Comparison of ENCODE assay signal across 8 mouse cellular contexts in the genomic region with DNA sequence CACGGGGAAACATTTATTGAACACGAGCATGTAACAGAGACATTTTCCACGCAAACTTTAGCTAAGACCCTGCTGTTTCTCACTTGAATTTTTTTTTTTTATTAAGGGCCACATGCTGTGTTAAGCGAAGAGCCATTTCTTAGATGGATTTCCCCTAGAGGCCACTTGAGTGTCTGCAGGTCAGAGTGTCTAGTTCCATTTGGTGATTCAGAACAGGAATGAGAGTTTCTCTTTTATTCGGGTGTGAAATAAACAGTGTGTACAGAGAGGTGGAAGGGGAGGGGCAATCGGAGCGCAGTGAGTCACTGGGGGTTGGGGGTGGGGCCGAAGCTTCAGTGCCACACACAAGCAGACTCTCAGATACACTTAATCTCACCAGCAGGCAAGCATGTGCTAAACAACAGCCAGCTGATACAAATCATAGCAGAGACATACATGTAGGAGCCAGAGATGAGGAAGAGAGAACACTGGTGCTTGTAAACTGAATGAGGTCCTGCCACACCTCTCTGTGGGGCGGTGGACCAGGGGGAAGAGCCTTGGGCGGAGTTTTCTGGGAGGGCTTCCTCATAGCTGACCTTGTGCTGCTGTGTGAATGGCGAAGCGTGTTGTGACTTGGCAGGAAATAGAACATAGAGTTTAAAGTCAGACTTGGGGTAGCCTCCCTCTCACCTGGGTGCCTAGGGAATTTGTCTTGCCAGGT. TPM values are rescaled to one million over a fixed set of nuclear protein-coding genes. Genes with fewer than 3 reads are reported as not detected.
A peak's percentile ranks its signal among the peaks of the same experiment; 100 is the strongest.
DNase-seq lines count a peak whose midpoint lies in the region; ATAC-seq and TF ChIP-seq lines count a peak whose summit lies in the region.

No protein-coding gene starts in this region.

- no peak for TF ChIP-seq EP300 in CH12.LX (IDR thresholded peaks at IDR 0.05; ENCODE audit: low read length)

- TF ChIP-seq POLR2A in CH12.LX (IDR thresholded peaks at IDR 0.05; ENCODE audit: low read depth, low read length) = no peak

- H3K9ac ChIP-seq in hindbrain, embryonic 13.5 days = no peak overlapping the region
- no peak overlapping the region for H3K9ac ChIP-seq in hindbrain, embryonic 12.5 days
- no peak overlapping the region for H3K9ac ChIP-seq in CH12.LX (ENCODE audit: insufficient read depth, low read depth)

- H3K27me3 ChIP-seq in hindbrain, embryonic 13.5 days = peaks cover 54% of the 10 kb centered on the region
- peaks cover 54% of the 10 kb centered on the region for H3K27me3 ChIP-seq in hindbrain, embryonic 12.5 days
- H3K27me3 ChIP-seq in CH12.LX (replicated peaks) = no peaks in the 10 kb centered on the region

- intact Hi-C loops in gastrocnemius, postnatal 14 days (cut with DNase I; ENCODE audit: low total_unique reads) = no loop called here

- no peaks in the 10 kb centered on the region for H3K36me3 ChIP-seq in hindbrain, embryonic 13.5 days
- no peaks in the 10 kb centered on the region for H3K36me3 ChIP-seq in hindbrain, embryonic 12.5 days
- H3K36me3 ChIP-seq in CH12.LX (replicated peaks in 1 of 2; ENCODE audit: control insufficient read depth in 1 of 2, insufficient read depth in 1 of 2, low read length in 1 of 2) = no peaks in the 10 kb centered on the region

- in situ Hi-C loops in CH12.LX (cut with MboI; ENCODE audit: low pct_ligation_motif_present, low pct_unique_long_range_greater_than_20kb, low sequenced_read_pairs) = no loop called here

- H3K4me1 ChIP-seq in hindbrain, embryonic 13.5 days (replicated peaks) = peaks cover 31% of the 10 kb centered on the region
- peaks cover 18% of the 10 kb centered on the region for H3K4me1 ChIP-seq in hindbrain, embryonic 12.5 days
- H3K4me1 ChIP-seq in CH12.LX (ENCODE audit: control insufficient read depth in 1 of 2, insufficient read depth in 2 of 2) = peaks cover 0 to 6% of the 10 kb centered on the region in 2 experiments; a peak in 2 of 4 replicates

- H3K9me3 ChIP-seq in hindbrain, embryonic 13.5 days = no peaks in the 10 kb centered on the region
- H3K9me3 ChIP-seq in hindbrain, embryonic 12.5 days (replicated peaks) = no peaks in the 10 kb centered on the region
- peaks cover 17% of the 10 kb centered on the region for H3K9me3 ChIP-seq in CH12.LX (replicated peaks; ENCODE audit: low read length)

- no peaks in the 10 kb centered on the region for H3K79me2 ChIP-seq in CH12.LX (replicated peaks; ENCODE audit: control insufficient read depth, extremely low read depth, insufficient read depth, poor library complexity, severe bottlenecking)

- H3K4me3 ChIP-seq in hindbrain, embryonic 13.5 days = no peak overlapping the region
- H3K4me3 ChIP-seq in hindbrain, embryonic 12.5 days = no peak overlapping the region
- H3K4me3 ChIP-seq in CH12.LX (replicated peaks in 1 of 3; ENCODE audit: low read depth in 2 of 3, low read length in 2 of 3, poor library complexity in 1 of 3) = no peak overlapping the region

- WGBS in hindbrain, embryonic 13.5 days = 53% methylated on average over 12 of the region's 12 CpGs
- WGBS in hindbrain, embryonic 12.5 days = 60% methylated on average over 12 of the region's 12 CpGs

- no peak overlapping the region for H3K4me2 ChIP-seq in hindbrain, embryonic 13.5 days
- no peak overlapping the region for H3K4me2 ChIP-seq in hindbrain, embryonic 12.5 days (replicated peaks)
- no peak overlapping the region for H3K4me2 ChIP-seq in CH12.LX (ENCODE audit: insufficient read depth, low read depth, poor library complexity, severe bottlenecking)

- peak in 1 of 2 experiments; percentile 3; a peak in 1 of 4 replicates for TF ChIP-seq CTCF in CH12.LX (conservative IDR thresholded peaks at IDR 0.05 in 1 of 2, IDR thresholded peaks at IDR 0.05 in 1 of 2; ENCODE audit: low read depth in 2 of 2, low read length in 2 of 2)

- peak; percentile 51 for DNase-seq in CH12.LX (ENCODE audit: extremely low read depth)
- no peak for DNase-seq in gastrocnemius, postnatal 14 days
- DNase-seq in kidney, postnatal 14 days = no peak
- no peak for DNase-seq in heart, adult 11 months

- peak; percentile 39 for ATAC-seq in hindbrain, embryonic 13.5 days (ENCODE audit: low FRiP score)
- ATAC-seq in hindbrain, embryonic 12.5 days (ENCODE audit: low FRiP score) = no peak
- peak; percentile 67 for ATAC-seq in common myeloid progenitor, adult 5-6 weeks (replicated peaks; ENCODE audit: low read depth, poor library complexity, severe bottlenecking)
- ATAC-seq in megakaryocyte progenitor cell, adult 5-6 weeks (replicated peaks; ENCODE audit: poor library complexity) = peak; percentile 64

- H3K27ac ChIP-seq in hindbrain, embryonic 13.5 days = no peak overlapping the region
- H3K27ac ChIP-seq in hindbrain, embryonic 12.5 days = no peak overlapping the region
- H3K27ac ChIP-seq in CH12.LX (ENCODE audit: insufficient read depth, low read depth) = no peak overlapping the region

- dilution Hi-C loops in CH12.LX (cut with MboI; ENCODE audit: extremely low pct_ligation_motif_present, extremely low pct_unique_long_range_greater_than_20kb, low sequenced_read_pairs) = no loop called here

- no peak for TF ChIP-seq RAD21 in CH12.LX (IDR thresholded peaks at IDR 0.05; ENCODE audit: low read depth, low read length)

TF ChIP-seq in CH12.LX, 34 proteins besides CTCF, POLR2A, EP300 and RAD21:
- no peak for TF ChIP-seq ZMIZ1 (IDR thresholded peaks at IDR 0.05; ENCODE audit: low read depth, low read length)
- TF ChIP-seq IRF4 (IDR thresholded peaks at IDR 0.05; ENCODE audit: low read depth, low read length) = peak; percentile 74
- no peak for TF ChIP-seq MEF2A (IDR thresholded peaks at IDR 0.05; ENCODE audit: borderline replicate concordance, low read depth, low read length)
- no peak for TF ChIP-seq TCF12 (IDR thresholded peaks at IDR 0.05; ENCODE audit: low read depth, low read length)
- TF ChIP-seq ZNF384 (IDR thresholded peaks at IDR 0.05; ENCODE audit: low read depth, low read length) = no peak; the same call in 1 of the 2 replicates
- TF ChIP-seq JUND (conservative IDR thresholded peaks at IDR 0.05; ENCODE audit: low read depth, low read length) = peak; percentile 49; the same call in 1 of the 2 replicates

RNA-seq across cellular contexts. Expression of gene Npas2, which starts 3.3 kb away (rescaled TPM):
- 0.40 and 0.70 TPM in 2 replicates for polyA plus RNA-seq in hindbrain, embryonic 13.5 days (2015; fragmentation: Nextera tagmentation; extraction: Ambion mirVana)
- 0.15 and 0.63 TPM in 2 replicates for polyA plus RNA-seq in hindbrain, embryonic 12.5 days (2016; fragmentation: Nextera tagmentation; extraction: Ambion mirVana)
- total RNA-seq in CH12.LX (2012; rRNA removed) (not detected in 2 replicates), CH12.LX (2014; rRNA removed) (not detected in 2 replicates)
- polyA plus RNA-seq in CH12.LX (2012; ENCODE audit: insufficient read length, low read depth) = 0.13 TPM in 1 of 2 replicates, not detected in the other
- total RNA-seq in common myeloid progenitor, adult 5-6 weeks (2017) = not detected in 2 replicates
- 0.07 TPM in 1 of 2 replicates, not detected in the other for total RNA-seq in megakaryocyte progenitor cell, adult 5-6 weeks (2015)
- total RNA-seq in megakaryocyte progenitor cell, adult 5-6 weeks (2017) = not detected in 2 replicates
- total RNA-seq in gastrocnemius, postnatal 14 days (2021) = 1 to 10 TPM; 3.2 TPM
